Mouse (Mus musculus) left cerebral cortex, adult 8-10 months (tissue): Measurements from ENCODE around the gene Grid1. TPM values are rescaled to one million over a fixed set of nuclear protein-coding genes. Genes with fewer than 3 reads are reported as not detected.
A peak's percentile ranks its signal among the peaks of the same experiment; 100 is the strongest.

ENCODE experiments used
- DNase-seq, 2 experiments: peaks; one replicate each; pipeline ENCODE4 v3.0.0; 2022; ENCODE audit warnings: low spot score in 2 of 2
- total RNA-seq, 4 experiments: library from RNA; stranded (reverse); gene quantifications; 2 replicates each; pipeline ENCODE4 v1.2.4; 2022

Grid1 gene
- total RNA-seq, 4 experiments from 2014 or later, result 50.4 to 57.7 (median 53.6) TPM

DNA sequence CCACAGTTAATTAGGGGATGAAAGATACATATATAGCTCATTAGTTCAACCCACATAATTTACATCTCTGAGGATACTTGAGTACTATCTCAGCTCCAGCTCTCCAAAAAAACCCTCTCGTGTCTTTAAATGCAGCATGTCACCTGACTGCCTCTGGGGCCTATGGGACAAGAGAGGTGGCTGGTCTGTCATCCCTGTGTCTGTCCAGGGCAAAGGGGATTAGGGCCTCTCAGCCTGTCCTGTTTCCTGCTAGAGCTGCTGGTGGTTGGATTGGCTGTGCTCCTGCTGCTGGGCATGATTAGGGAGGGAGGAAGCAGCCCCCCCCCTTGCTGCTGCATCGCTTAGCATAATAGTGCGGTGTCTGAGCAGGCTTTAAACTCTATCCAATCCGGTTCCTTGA, 88.9 kb downstream of the Grid1 start:
- DNase-seq, result no peak

GRCm38 (mm10) chr14:34916315-34916714, 96.4 kb downstream of the Grid1 start:
- no peak for DNase-seq

DNA sequence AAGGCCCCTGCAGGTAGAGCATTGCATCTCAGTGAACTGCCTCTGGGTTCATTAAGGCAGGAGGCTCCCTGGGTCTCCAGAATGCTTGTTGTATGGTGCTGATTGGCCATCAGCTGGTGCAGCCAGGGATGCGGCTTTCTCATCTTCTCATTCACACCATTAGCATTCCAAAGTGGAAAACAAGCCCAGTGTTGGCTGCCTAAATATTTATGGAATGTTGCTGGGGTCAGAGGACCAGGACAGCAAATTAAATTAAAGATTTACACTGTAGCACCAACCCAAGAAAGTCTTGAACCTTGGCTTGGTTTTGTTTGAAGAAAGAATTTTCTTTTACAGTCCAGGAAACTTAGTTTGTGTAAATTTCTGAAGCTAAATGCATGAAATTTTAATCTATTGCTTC, 97.2 kb downstream of the Grid1 start:
- no peak for DNase-seq

GRCm38 (mm10) chr14:34919221-34919620, 99.3 kb downstream of the Grid1 start:
- no peak for DNase-seq

- DNase-seq, result no peak
Observed at GRCm38 (mm10) chr14:34921265-34921664, 101.4 kb downstream of the Grid1 start.

DNA sequence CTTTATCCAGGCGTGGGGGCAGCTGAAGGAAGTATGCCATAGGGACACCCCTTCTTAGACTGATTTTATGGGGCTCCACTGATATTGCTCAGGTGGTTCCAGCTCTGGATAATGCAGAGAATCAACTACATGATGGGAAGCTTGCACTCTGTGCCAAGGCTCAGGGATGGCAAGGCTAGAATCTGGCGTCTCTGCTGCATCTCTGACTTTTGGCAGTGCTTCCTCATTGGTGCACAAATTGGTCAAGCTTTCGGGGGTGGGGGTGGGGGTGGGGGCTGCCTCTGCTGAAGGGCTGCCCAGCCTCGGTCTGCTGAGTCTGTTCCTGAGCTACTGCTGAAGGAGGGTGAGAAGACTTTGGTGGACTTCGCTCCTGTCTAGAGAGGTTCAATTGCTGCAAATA, 105.1 kb downstream of the Grid1 start:
- no peak for DNase-seq

DNA sequence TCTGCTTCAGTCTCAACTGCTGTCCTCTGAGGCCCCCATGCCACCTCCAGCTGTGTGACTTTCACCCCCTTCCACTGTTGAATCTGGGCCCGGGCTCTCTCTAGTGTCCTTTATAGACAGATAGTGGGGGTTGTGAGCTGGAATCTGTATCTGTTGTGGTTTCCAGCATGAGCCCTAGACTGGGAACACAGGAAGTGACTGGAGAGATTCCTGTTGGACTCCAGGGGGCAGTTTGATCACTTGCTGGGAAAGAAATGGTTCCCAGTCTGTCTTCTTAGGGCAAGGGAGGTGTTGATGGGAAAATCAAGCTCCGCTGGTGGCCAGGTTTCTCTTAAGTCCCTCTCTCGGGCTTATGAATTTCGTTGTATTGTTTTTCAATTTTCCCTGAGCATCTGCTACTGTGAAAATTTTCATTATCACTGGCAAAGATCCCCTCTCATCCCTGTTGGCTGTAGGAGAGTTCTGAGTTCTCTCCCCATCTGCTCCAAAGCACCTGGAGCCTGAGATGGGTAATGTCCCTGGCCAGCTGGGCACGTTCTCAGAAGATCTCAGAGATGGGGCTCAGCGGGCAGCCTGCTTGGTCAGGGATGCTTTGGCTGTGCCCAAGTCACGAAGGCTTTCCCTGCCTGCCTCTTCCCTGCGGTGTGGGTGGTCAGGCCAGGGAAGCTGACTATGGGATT, 110.3 kb downstream of the Grid1 start:
- DNase-seq, result no peak

DNA sequence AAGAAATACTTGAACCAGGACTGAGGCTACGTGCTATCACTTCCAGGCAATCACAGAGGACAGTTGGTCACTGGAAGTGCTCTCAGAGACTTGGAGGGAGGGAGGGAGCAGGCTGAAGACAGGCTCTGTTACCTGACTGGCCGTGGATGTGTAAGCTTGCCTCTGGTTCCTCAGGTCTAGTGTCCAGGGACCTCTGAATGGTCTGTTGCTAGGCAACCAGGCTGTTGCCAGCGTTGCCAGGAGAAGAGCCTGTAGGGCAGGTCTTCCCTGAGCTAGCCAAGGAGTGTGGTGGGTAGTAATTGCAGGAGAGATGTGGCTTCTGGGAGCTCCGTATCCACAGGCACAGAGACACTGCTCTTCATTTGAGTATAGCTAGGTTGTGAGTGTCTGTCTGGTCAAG, 113.3 kb downstream of the Grid1 start:
- DNase-seq, result no peak

GRCm38 (mm10) chr14:34936192-34936770, 116.4 kb downstream of the Grid1 start:
- no peak for DNase-seq

DNA sequence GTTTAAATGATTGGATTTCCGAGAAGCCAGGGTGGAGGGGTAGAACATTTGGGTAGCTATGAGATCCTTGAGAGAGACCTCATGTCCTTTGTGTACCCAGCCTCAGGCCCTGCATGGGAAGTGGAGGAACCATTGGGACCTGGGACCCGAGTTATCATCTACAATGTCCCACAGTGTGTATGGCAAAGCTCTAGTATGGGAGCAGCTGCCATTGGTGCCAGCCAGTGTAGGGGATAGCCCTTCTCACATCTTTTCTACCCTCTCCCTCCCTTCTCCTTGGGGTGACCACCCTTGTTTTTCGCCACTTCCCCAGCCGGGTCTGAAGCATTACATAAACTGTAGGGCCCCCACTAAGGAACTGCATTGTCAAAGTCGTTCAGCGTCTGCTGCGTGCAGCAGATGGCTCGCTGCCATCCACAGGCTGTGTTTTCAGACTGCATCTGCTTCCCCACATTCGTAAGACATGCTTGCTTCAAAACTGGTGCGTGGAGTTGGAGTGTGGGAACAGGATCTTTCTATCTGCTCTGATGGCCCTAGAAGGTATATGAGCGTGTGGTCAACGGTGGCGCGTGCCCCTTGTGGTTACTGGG, 124.6 kb downstream of the Grid1 start:
- DNase-seq, result peak in 1 of 2 experiments; percentile 40

GRCm38 (mm10) chr14:34945471-34946313, 125.8 kb downstream of the Grid1 start:
- no peak for DNase-seq

DNA sequence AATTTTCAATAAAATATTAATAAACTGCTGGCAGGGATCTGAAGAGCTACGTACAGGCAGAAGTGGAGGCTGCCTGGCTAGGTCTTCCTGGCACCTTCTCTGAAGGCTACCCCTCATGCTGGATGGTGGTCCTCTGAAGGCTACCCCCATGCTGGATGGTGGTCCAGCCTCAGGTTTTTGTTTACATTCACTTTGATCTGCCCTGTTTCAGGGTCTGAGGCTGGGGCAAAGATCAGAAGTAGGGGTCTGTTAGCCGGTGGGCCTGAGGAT, 126.3 kb downstream of the Grid1 start:
- DNase-seq, result no peak

- DNase-seq, result no peak
Observed at GRCm38 (mm10) chr14:34948249-34948648, 128.3 kb downstream of the Grid1 start.

- DNase-seq, result no peak
Observed at GRCm38 (mm10) chr14:34952311-34952710, 132.4 kb downstream of the Grid1 start.

DNA sequence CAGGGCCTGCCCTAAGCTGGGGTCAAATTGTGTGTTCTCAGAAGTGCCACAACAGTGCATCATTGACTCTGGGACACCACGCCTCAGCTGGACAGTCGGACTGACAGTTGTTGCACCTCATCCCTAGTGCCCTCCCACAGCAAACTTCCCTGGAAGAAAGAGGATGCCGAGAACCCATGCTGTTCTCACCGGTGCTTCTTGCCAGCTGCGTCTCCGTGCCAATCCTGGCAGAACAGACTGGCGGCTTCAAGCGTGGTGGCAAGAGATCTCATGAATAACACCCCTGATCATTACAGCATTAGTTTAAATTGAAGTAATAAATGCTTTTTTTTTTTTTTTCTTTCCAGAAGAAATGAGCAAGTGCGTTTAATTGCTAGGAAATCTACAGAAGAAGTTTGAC, 133.7 kb downstream of the Grid1 start:
- DNase-seq, result no peak

DNA sequence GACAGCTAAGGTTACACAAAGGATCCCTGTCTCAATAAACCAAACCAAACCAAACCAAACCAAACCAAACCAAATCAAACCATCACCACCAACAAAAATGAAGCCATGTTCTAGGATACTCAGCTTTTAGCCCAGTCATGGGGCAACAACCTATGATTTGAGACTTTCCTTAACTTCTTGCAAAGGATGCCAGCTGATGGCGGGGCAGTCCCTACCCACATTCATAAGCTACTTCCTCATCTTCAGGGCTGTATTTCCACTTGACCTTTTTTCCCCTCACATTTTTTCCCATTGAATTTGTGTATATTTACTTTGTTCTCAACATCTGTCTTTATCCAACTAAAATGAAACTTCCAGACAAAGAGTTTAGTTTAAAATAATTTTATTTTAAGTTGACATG, 135.8 kb downstream of the Grid1 start:
- no peak for DNase-seq

- DNase-seq, result peak; percentile 43 to 78
Observed at GRCm38 (mm10) chr14:34960227-34960626, 140.3 kb downstream of the Grid1 start.

- no peak for DNase-seq
Observed at GRCm38 (mm10) chr14:34963616-34964168, 143.8 kb downstream of the Grid1 start.

DNA sequence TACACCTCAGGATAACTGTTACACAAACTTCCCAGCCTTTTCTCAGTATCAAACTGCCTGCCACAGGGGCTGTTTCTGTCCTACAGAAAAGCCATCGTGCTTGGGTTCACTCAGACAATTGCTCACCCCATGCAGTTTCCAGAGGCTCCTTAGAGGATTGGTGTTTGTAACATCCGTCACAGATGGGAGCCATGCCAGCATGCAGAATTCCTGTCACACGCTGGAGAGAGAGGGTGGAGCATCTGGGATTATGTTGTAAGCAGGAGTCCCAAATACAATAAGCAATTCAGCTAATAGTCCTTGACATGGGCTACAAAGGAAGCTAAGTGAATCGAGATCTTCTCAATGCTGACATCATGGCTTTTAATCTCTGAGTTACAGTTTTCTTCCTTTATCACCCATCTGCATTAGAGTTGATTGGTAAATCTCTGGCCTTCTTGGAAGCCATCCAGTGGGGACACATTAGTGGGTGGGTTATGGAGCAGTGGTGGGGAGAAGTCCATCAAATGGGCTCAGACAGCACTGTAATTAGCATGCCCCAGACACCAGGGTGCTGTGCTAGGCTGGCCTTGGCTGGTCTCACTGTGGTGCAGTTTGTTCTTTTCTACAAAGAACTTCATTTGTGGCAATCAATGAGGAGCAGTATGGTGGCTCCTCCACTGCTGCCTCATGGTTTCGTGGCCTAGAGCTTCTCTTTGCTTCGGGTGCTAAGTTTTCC, 149.4 kb downstream of the Grid1 start:
- no peak for DNase-seq

DNA sequence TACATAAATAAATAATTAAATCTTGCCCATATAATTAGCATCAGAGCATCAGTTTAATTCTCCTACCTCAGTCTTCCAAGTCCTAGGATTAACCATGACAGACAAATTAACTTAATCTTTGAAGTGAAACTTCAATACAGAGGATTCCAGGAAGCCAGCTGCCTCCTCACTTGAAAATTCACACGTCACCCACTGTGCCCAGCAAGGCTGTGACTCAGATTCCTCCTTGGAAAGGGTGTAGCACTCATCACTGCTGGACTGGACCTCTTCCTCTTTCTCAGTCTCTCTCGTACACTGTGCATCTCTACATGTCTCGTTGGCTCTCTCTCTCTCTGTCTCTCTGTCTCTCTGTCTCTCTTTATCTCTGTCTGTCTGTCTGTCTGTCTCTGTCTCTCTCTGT, 153.0 kb downstream of the Grid1 start:
- peak in 1 of 2 experiments; percentile 29 for DNase-seq

DNA sequence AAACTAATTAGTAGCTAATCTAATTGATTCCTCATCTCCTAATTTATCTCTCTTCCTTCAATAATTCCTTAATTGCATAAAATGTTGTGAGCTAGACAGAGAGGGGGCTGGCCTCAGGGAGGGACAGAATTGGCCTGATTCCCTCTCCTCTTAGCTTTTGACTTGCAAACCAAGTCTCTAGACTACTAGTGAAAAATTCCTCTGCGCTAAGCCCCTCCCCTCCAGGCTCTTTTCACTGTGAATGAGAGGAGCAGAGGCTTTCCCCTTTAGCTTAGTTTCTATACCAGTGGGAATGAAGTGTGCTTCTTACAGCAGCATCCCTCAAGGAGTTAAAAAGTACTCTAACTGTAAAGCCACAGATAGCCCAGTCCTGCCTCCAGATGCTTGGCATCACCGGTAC, 160.8 kb downstream of the Grid1 start:
- no peak for DNase-seq
